Mouse (Mus musculus) neural tube, embryonic 14.5 days (tissue): ENCODE results near the gene Pcnx. TPM values are rescaled to one million over a fixed set of nuclear protein-coding genes. Genes with fewer than 3 reads are reported as not detected.
"Not testable (repeated sequence)": the region's sequence is repeated elsewhere in the genome, so short reads cannot be mapped to it uniquely, and the experiment has no call there.

Source experiments
- ATAC-seq: fragments of 200-750 bp; cut with Nextera tagmentation; 2 replicates; pipeline ENCODE4 v1.8.0; 2017; ENCODE audit warnings: low read depth, mild to moderate bottlenecking, moderate TSS enrichment, moderate library complexity
- H3K27ac ChIP-seq: fragments of 300-500 bp; sonication (generic); 2 replicates; pipeline ENCODE4 v1.5.1; 2014; ENCODE audit warnings: low read depth, mild to moderate bottlenecking, control low read depth, low read length, moderate library complexity, mixed read lengths
- H3K27me3 ChIP-seq: fragments of 300-500 bp; sonication (generic); 2 replicates; pipeline ENCODE4 v1.6.1; 2014; ENCODE audit warnings: low read length; ENCODE audit not compliant: control insufficient read depth, insufficient read depth
- H3K36me3 ChIP-seq: fragments of 300-500 bp; sonication (generic); 2 replicates; pipeline ENCODE4 v1.6.1; 2014; ENCODE audit warnings: low read length, mixed read lengths; ENCODE audit not compliant: control insufficient read depth, insufficient read depth
- H3K4me1 ChIP-seq: fragments of 300-500 bp; sonication (generic); 2 replicates; pipeline ENCODE4 v1.6.1; 2014; ENCODE audit warnings: low read length; ENCODE audit not compliant: control insufficient read depth, insufficient read depth
- H3K4me2 ChIP-seq: fragments of 300-500 bp; sonication (generic); 2 replicates; pipeline ENCODE4 v1.6.1; 2014; ENCODE audit warnings: mild to moderate bottlenecking, low read depth, low read length, control low read depth
- H3K4me3 ChIP-seq: fragments of 300-500 bp; sonication (generic); 2 replicates; pipeline ENCODE4 v1.5.1; 2014; ENCODE audit warnings: low read depth, low read length, control low read depth, mixed read lengths
- H3K9ac ChIP-seq: fragments of 300-500 bp; sonication (generic); replicated peaks from 2 replicates; pipeline ENCODE4 v1.6.1; 2014; ENCODE audit warnings: low read depth, mild to moderate bottlenecking, control low read depth, low read length, mixed read lengths
- H3K9me3 ChIP-seq: fragments of 300-500 bp; sonication (generic); 2 replicates; pipeline ENCODE4 v1.6.1; 2016; ENCODE audit warnings: low read length; ENCODE audit not compliant: control insufficient read depth
- WGBS: fragments of 180-500 bp; shearing (Covaris S2); extraction: QIAGEN DNeasy Blood & Tissue Kit; methylation state at CpG from one replicate; pipeline ENCODE4 v1.1.7; 2014; 5-methylcytosine and 5-hydroxymethylcytosine counted together
- polyA plus RNA-seq: library from polyadenylated mRNA; unstranded; fragments of >200 nt; fragmentation: Nextera tagmentation; extraction: Ambion mirVana; gene quantifications from 2 replicates; pipeline ENCODE4 v1.2.1, GENCODE M21; 2014

Pcnx gene
- polyA plus RNA-seq, 1 experiment from 2014 or later: 23.5 TPM

- not testable (repeated sequence) for H3K27me3 ChIP-seq, H3K9me3 ChIP-seq, H3K4me1 ChIP-seq, H3K36me3 ChIP-seq, H3K4me2 ChIP-seq, H3K9ac ChIP-seq, H3K4me3 ChIP-seq, H3K27ac ChIP-seq
- ATAC-seq: peak; percentile 97
- no CpG with 5 or more reads among the region's 6 CpGs for WGBS
Measured at GRCm38 (mm10) chr12:82033524-82033923, 173.7 kb downstream of the Pcnx start.

DNA sequence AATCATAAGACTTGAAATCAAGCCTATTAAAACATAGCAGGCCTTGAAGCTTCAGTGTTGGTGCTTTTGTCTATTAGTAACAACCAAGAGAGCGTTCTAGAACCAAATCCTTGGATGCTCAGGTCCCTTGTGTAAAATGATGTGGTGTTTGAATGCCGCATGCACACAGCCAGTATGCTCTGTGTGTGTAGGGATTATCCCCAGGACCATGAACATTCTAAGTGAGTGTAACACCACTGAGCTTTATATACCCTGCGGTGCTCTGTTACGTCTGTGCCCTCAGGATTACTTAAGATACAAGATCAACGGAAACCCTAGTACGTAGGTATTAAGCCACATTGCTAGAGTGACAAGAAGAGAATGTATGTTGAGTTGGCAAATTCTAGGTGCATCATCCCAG is 174.2 kb downstream of the Pcnx start:
- H3K4me3 ChIP-seq, H3K4me2 ChIP-seq, H3K36me3 ChIP-seq, H3K9me3 ChIP-seq, ATAC-seq, H3K27ac ChIP-seq, H3K9ac ChIP-seq, H3K27me3 ChIP-seq, H3K4me1 ChIP-seq: not testable (repeated sequence)
- no CpG with 5 or more reads among the region's 6 CpGs for WGBS

GRCm38 (mm10) chr12:82044078-82044477 is 184.3 kb downstream of the Pcnx start:
- not testable (repeated sequence) for H3K4me3 ChIP-seq, H3K9me3 ChIP-seq, H3K4me2 ChIP-seq, H3K27me3 ChIP-seq, H3K36me3 ChIP-seq, H3K27ac ChIP-seq, ATAC-seq, H3K9ac ChIP-seq, H3K4me1 ChIP-seq
- no CpG with 5 or more reads among the region's 4 CpGs for WGBS

Other genes with a start within 250 kb of the Pcnx start
- gene Ttc9, start 228.8 kb upstream of the Pcnx start, polyA plus RNA-seq: 15.9 and 19.7 TPM in 2 replicates
- gene Map3k9, start 78.8 kb upstream of the Pcnx start, polyA plus RNA-seq: 12.2 and 14.2 TPM in 2 replicates